Mouse (Mus musculus) kidney, postnatal 14 days (tissue): ENCODE measurements at regions not wholly inside any gene's neighbourhood (a gene's known extent, or its start where the extent isn't known, plus 50 kb on each side); places are given as distances from the start of the nearest gene placed in this dataset.
A peak's percentile ranks its signal among the peaks of the same experiment; 100 is the strongest.

ENCODE experiments used
- DNase-seq: peaks from one replicate; pipeline ENCODE4 v3.0.0; 2022; ENCODE audit warnings: mixed read lengths

GRCm38 (mm10) chr13:59227523-59228058, 357.4 kb downstream of the Agtpbp1 start:
- DNase-seq, result no peak

- no peak for DNase-seq
Measured at GRCm38 (mm10) chr13:59220587-59220986, 364.4 kb downstream of the Agtpbp1 start.

- peak; percentile 29 for DNase-seq
Measured at GRCm38 (mm10) chr13:59220156-59220555, 364.9 kb downstream of the Agtpbp1 start.

GRCm38 (mm10) chr13:59216686-59217298, 368.2 kb downstream of the Agtpbp1 start:
- no peak for DNase-seq

- no peak for DNase-seq
Measured at GRCm38 (mm10) chr13:59212296-59212701, 372.7 kb downstream of the Agtpbp1 start.

GRCm38 (mm10) chr13:59210828-59211227, 374.2 kb downstream of the Agtpbp1 start:
- DNase-seq, result no peak

- DNase-seq, result no peak
Measured at GRCm38 (mm10) chr13:59206186-59206585, 378.8 kb downstream of the Agtpbp1 start.

- DNase-seq, result no peak
Measured at GRCm38 (mm10) chr13:59204506-59204905, 380.5 kb downstream of the Agtpbp1 start.

- no peak for DNase-seq
Measured at GRCm38 (mm10) chr13:59196311-59196710, 388.7 kb downstream of the Agtpbp1 start.

- no peak for DNase-seq
Measured at GRCm38 (mm10) chr13:59188431-59188830, 382.1 kb downstream of the Ntrk2 start.
